Mouse (Mus musculus) frontal cortex, adult 2 months (tissue): ENCODE measurements at regions not wholly inside any gene's neighbourhood (a gene's known extent, or its start where the extent isn't known, plus 50 kb on each side); places are given as distances from the start of the nearest gene placed in this dataset.

ENCODE experiments used
- DNase-seq, 2 experiments: peaks; one replicate each; pipeline ENCODE4 v3.0.0; 2022; ENCODE audit warnings: low spot score in 1 of 2; ENCODE audit errors: extremely low spot score in 1 of 2

GRCm38 (mm10) chr11:110715300-110715699 lies 252.5 kb upstream of the Kcnj16 start:
- no peak for DNase-seq

DNA sequence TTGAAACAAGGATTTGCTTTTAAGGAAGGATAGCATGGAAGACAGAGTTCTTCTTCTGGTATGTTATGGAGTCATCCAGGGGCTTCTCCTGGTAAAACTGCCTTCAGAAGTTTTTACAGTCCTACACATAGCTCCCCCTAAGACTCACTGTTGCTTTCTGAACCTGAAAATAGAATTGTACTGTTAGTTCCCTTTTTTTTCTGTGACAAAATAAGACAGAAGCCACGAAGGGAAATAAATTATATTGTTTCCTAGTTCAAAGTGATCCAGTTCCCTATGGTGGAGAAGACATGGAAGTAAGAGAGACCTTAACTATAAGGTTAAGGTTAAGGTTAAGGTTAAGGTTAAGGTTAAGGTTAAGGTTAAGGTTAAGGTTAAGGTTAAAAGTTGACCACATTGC lies 251.5 kb upstream of the Kcnj16 start:
- DNase-seq, result no peak

DNA sequence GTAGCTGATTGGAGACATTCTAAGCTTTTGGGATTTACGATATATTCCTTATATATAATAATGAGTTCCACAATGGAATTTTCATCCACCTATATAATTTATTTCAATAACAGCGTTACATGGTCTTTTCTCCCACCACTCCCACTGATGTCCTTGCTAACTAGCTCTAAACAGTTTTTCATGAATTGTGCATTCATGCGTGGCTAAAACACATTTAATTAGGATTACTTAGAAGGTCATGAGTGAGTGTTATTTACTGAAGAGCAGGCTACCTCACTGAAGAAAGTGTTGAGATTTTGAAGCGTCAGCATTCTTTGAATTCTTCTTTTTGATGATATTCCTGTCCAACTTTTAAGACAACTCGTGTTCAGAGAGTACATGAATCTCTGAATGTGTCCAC lies 245.1 kb upstream of the Kcnj16 start:
- no peak for DNase-seq

DNA sequence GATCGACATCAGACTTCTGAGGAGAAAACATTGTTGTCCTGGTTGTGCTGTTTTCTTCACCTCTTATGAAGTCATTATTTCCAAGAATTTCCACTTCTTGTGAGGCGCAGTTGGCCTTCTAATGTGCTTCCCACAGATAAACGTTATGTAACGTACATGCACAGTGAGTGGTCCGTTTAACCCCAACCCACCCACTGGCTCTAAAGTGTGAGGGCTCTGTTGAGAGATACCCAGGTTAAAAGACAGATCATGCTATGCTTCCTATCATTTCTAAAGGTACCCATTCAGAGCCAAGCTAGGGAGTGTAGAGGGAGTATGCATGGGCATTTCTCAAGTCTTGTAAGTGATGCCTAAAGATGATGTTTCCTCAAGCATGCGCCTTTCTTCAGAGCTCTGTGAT lies 243.9 kb upstream of the Kcnj16 start:
- no peak for DNase-seq

DNA sequence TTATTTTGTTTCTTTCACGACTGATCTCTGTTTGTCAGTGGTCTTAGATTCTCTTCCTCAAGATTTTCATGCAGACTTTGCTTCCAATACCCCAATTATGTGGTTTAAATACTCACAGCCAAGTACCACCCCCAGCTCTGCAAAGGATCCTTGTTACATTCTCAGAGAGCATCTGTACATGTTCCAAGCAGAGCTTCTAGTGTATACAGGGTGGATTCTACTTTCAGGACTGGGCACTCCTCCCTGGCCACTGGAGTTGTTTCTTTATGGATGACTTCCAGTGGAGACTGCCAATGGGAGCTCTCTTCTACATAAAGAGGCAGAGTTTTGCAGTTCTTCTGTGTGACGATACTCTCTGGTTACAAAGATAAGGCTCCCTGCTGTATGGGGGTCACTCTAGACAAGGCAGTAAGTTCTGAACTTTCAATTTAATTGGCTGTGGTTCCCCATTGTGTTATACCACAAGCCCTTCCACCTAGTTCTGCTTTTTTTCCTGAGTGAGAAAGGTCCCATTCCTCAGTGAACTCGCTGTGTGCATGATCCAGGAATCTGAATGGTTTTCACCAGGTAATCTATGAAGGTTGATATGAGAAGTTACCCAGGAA lies 240.4 kb upstream of the Kcnj16 start:
- DNase-seq, result no peak

GRCm38 (mm10) chr11:110731510-110731909 lies 236.3 kb upstream of the Kcnj16 start:
- no peak for DNase-seq

DNA sequence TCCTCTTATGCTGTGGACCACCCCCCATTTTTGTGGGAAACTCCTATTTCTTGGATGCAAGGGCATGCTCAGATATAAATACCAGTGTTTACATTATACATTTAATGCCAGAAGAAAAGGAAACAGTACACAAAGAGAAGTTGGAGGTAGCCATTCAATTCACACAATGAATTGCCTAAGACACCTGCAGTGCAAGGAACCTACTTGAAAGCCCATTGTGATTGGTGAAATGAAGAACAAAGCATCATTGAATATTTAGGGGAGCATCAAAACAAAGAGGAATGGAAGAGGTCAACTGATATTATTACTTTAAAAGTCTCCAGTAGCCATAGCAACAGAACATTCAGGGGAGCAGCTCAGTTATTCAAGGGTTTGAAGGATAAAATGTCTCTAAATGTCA lies 193.7 kb upstream of the Kcnj16 start:
- no peak for DNase-seq

DNA sequence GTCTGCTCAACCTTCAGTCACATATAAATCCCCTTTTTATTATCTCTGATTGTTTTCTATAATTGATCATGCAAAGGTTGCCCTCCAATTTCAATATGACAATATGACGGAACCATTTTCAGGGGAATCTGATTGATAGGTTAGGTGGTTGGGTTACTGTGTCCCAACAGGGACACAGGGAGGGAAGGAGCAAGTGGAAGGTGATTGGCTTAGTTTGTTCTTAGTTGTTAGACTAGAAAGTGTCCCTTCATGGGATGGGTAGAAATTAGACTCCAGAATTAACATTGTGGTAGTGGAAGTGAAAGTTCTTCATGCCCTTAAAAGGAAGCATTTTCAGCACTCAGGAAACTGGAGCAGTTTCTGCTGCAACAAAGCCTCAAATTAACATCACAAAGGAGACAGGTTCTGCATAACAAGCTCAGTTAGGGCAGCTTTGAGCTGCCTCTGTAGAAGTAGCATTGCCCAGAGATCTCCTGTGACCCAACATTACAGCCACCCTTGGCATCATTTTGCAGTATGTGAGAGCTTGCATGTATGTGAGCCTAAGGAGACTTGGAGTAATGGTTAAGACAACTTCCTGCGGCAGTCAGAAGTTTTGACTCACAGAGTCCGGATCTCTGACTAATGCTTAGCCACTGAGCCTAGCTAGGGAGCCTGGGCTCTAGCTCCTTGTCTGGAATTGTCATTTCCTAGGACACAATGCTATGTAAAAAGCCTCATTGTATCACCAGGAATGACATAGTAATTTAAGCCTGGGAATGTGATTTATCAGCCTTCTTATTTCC lies 186.1 kb upstream of the Kcnj16 start:
- peak in 1 of 2 experiments; percentile 6 for DNase-seq

DNA sequence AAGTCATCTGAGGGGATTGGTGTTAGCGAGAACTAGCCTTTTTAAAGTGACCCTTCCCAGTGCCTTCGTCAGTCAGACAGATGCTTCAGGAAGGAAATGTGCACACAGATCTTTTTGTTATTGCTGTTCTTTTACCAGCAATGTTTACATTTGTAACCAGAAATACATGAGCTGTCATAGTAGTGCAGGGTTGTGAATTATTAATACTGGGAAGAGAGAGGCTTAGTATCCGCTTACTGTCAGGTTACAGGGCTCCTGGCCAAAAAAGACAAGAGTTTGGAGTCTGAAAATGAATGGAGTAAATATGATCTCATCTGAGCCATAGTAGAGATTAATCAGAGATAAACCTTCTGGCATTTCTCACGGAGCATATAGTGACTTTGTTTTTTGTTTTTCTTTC lies 178.3 kb upstream of the Kcnj16 start:
- no peak for DNase-seq

DNA sequence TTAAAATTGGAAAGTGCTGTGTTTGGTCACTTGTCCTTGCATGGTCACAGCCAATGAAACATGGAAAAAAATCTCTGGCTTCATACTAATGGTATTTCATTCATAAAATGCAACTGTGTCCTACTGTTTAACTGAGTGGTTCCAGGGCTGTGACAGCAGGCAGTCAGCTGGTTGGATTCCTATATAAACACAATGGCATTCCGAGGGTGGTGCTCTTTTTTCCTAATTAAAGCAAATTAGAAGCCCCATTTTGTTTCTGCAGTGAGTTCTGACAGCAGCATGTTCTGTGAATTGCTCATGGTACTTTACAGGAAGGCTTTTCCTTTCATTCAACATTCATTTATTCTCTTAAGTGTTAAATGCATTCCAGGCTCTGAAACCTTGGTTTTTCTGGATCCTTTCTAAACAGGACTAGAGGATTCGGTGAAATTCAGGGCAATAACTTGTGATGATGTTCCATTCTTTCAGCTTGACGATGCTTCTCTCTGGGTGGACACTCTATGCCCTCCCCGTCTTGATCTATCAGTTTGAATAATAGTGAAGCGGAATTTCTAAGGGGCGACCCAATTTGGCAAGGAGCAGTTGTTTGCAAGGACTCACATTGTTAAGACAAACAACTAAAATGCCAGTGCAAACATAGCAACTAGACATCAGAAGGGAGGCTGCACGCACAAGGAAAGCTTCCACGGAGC lies 167.8 kb upstream of the Kcnj16 start:
- DNase-seq, result no peak

DNA sequence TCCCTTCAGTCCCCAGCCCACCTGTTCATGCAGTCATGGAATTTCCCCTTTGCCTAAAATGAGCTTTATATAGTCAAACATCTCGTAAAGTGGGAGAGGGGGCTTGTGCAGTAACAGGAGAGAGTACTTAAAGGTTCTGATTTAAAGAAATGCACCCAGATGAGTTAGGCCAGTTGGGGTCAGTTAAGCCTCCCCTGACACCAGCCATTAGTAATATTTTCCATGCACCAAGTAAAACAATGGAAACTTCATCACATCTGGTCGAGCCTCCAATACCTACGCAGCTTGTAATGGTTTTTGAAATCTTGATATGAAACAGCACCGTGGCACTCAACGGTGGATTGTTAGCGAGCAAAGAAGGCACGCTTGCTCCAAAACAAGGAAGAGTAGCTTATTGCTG lies 165.8 kb upstream of the Kcnj16 start:
- no peak for DNase-seq

- peak; percentile 1 to 9 for DNase-seq
Measured at GRCm38 (mm10) chr11:110804079-110804478, 163.8 kb upstream of the Kcnj16 start.

DNA sequence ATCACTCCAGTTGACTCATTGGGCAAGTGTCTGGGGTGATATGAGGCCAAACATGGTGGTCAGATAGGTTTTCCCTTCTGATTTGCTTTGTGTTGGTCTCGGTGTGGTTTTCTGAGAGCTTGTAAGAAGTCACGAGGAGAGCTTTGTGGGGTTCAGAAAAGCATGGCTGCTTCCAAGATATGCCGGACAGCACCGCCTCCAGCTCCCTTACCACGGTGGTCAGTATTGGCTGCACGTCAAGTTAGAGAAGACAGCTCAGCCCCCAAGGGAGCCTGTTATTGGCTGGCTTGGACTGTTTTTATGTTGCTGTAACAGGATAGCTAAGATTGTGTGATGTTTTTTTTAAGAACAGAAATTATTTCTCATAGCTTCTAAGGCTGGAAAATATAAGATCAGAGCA lies 154.7 kb upstream of the Kcnj16 start:
- no peak for DNase-seq

GRCm38 (mm10) chr11:110814732-110815131 lies 153.1 kb upstream of the Kcnj16 start:
- DNase-seq, result no peak

DNA sequence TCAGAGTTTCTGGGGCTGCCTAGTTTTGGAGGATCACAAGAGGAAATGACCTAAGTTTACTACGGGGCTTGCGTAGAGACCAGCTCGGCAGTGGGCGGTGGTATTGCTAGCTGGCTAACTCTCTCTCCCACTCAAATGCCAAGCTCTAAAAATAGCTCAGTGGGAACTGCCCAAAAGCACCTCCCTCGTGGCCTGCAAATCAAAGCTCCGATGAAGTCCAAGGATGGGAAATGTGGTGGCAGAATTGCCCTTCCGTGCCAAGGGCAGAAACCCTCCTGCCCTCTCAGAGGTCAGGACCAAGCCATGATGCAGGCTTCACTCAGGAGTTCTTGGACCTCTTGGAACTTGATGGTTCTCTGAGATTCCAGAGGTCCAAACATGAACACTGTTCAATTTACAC lies 152.6 kb upstream of the Kcnj16 start:
- no peak for DNase-seq

DNA sequence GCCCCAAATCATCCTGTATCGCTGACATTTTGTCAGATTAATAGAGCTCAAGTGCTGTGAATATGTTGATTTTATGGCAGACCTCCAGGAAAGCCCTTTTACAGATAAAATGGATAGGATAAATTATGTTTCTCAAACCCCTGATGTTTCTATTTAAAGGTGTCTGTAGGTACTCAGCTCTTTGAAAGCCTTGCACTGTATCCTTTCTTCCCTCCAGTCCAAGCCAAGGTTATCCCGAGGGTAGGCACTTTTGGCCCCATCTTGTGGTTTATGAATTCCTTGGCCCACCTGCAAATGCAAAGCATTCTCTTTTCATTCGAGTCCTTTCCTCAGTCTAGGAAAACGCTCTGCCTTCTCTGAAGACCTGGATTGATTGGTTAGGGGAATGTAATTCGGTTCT lies 139.2 kb upstream of the Kcnj16 start:
- DNase-seq, result no peak

GRCm38 (mm10) chr11:110836688-110837087 lies 131.1 kb upstream of the Kcnj16 start:
- no peak for DNase-seq

GRCm38 (mm10) chr11:110839316-110839715 lies 128.5 kb upstream of the Kcnj16 start:
- no peak for DNase-seq

GRCm38 (mm10) chr11:110868319-110868718 lies 99.5 kb upstream of the Kcnj16 start:
- DNase-seq, result no peak

- DNase-seq, result no peak
Measured at GRCm38 (mm10) chr11:110870133-110870532, 97.7 kb upstream of the Kcnj16 start.

DNA sequence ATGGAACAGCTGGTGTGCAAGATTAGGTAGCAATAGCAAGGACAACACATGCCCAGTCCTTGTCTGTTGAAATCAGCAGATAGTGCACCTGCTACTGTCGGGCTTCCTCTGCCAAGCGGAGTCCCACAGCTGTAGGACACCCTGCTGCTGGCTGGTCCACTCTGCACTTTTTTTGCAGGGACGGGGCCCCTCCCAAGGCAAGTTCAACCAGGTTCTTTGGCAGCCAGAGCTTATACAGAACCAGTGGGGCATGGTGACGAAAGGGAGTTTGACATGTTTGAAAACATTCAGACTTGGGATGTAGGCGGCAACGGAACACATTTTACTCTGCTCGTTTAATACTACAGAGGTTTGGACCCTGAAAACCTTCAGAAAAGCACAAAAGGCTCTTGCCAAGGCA lies 93.2 kb upstream of the Kcnj16 start:
- DNase-seq, result no peak

DNA sequence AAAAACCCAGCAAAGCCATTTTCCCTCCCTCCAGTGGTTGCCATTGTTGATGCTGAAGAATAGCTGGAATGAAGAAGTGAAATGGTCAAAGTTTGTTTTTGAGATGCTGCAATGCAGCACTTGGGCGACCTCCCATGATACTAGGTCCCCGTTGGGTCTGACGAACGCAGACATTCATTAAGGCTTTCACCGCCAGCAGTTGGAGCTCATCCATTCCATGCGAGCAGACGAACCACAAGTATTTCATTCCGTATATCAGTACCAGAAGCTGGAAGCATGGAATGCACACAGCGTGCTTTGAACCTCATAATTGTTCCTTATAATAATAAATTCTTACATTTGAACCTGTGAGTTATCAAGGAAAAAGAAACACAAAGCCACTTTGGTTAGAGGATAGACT lies 86.9 kb upstream of the Kcnj16 start:
- no peak for DNase-seq
